8 mouse cellular contexts compared by ENCODE assay signal in the genomic region with DNA sequence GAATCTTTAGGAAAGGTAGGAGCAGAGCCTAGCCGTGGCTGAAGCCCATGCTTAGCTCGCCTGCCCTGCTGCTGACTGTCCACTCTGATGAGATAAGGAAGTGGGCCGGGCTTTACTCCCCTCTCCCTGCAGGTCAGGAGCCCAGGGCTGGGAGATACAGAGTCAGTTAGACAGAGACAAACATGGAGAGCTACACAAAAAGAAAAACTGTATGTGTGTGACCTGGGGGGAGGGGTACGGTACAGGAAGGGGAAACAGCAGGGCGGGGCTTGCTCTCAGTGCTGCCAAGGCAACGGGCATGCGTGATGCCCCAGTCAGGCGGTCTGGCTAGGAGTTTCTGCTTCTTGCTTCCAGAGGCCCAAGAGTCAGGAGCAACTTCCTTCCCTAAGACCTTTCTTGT. TPM values are rescaled to one million over a fixed set of nuclear protein-coding genes. Genes with fewer than 3 reads are reported as not detected.
DNase-seq lines count a peak whose midpoint lies in the region; ATAC-seq lines count a peak whose summit lies in the region.

No protein-coding gene starts in this region.

- ATAC-seq in megakaryocyte, adult 5-6 weeks (ENCODE audit: poor library complexity, severe bottlenecking): peak; percentile 77

- peak; percentile 30 for DNase-seq in ovary, adult 18-20 months (ENCODE audit: low spot score)
- no peak for DNase-seq in ovary, postnatal 10 days (ENCODE audit: low spot score)
- DNase-seq in heart, adult 8-10 months (ENCODE audit: low spot score): peak; percentile 58
- DNase-seq in kidney, postnatal 10 days: peak; percentile 81
- no peak for DNase-seq in cerebellum, adult 9-10 months
- DNase-seq in neural tube, embryonic 10.5 days (ENCODE audit: extremely low spot score, low spot score): no peak
- no peak for DNase-seq in right cerebral cortex, postnatal 25 days

RNA-seq across cellular contexts. Expression of a gene that starts 1.0 kb away (rescaled TPM):
- 10 to 100 TPM; 36.6 to 76.5 (median 42.3) TPM for total RNA-seq in heart, adult 8-10 months (2022)
- 3.6 and 7.3 TPM in 2 replicates for total RNA-seq in megakaryocyte, adult 5-6 weeks (2015)
- 1.0 and 1.9 TPM in 2 replicates for total RNA-seq in megakaryocyte, adult 5-6 weeks (2017)

RNA-seq across cellular contexts. Expression of a gene that starts 19.6 kb away (rescaled TPM):
- 10 to 100 TPM; 48.1 to 51.8 (median 49.0) TPM for total RNA-seq in heart, adult 8-10 months (2022)
- 10.2 and 10.7 TPM in 2 replicates for total RNA-seq in megakaryocyte, adult 5-6 weeks (2015)
- total RNA-seq in megakaryocyte, adult 5-6 weeks (2017): 14.4 and 15.0 TPM in 2 replicates

RNA-seq across cellular contexts. Expression of a gene that starts 52.7 kb away (rescaled TPM):
- 10 to 100 TPM; 35.5 to 60.3 (median 45.4) TPM for total RNA-seq in heart, adult 8-10 months (2022)
- total RNA-seq in megakaryocyte, adult 5-6 weeks (2015): 0.85 and 1.3 TPM in 2 replicates
- 0.59 and 0.77 TPM in 2 replicates for total RNA-seq in megakaryocyte, adult 5-6 weeks (2017)

Comparison
In these comparisons a context has a peak if more than half of its experiments do, and no peak if none do; other contexts are left out.
1. DNase-seq: peak in ovary, adult 18-20 months (single experiment), heart, adult 8-10 months (single experiment) and kidney, postnatal 10 days (single experiment); none in ovary, postnatal 10 days (single experiment), cerebellum, adult 9-10 months (single experiment), neural tube, embryonic 10.5 days (single experiment) and right cerebral cortex, postnatal 25 days (single experiment).
2. RNA of a gene that starts 1.0 kb away (total RNA-seq): 36.6 to 76.5 TPM in heart, adult 8-10 months; 1.0 to 7.3 TPM in megakaryocyte, adult 5-6 weeks; every median in the first group is over 4 times any median in the second.
3. RNA of a gene that starts 52.7 kb away (total RNA-seq): 35.5 to 60.3 TPM in heart, adult 8-10 months; 0.59 to 1.3 TPM in megakaryocyte, adult 5-6 weeks; every median in the first group is over 10 times any median in the second.